Mouse (Mus musculus): Measurements from ENCODE around the gene Wasf2. TPM values are rescaled to one million over a fixed set of nuclear protein-coding genes. Genes with fewer than 3 reads are reported as not detected.
A peak's percentile ranks its signal among the peaks of the same experiment; 100 is the strongest.

The Wasf2 gene
- polyA plus RNA-seq, 1 experiment from 2014 or later, result 73.7 TPM

- 94% methylated on average over 24 of the region's 24 CpGs for WGBS
- Histone ChIP-seq H3K4me1 (peaks cover 32% of the 10 kb centered on the region), H3K27ac (no peak overlapping the region), H3K36me3 (no peaks in the 10 kb centered on the region), H3K9me3 (replicated peaks) (no peaks in the 10 kb centered on the region), H3K27me3 (ENCODE audit: low read depth, poor library complexity, severe bottlenecking) (peaks cover 63% of the 10 kb centered on the region), H3K4me3 (no peak overlapping the region)
- DNase-seq (ENCODE audit: low spot score), result no peak
Measured at GRCm38 (mm10) chr4:133210023-133210787, 79.9 kb downstream of the Wasf2 start.

DNA sequence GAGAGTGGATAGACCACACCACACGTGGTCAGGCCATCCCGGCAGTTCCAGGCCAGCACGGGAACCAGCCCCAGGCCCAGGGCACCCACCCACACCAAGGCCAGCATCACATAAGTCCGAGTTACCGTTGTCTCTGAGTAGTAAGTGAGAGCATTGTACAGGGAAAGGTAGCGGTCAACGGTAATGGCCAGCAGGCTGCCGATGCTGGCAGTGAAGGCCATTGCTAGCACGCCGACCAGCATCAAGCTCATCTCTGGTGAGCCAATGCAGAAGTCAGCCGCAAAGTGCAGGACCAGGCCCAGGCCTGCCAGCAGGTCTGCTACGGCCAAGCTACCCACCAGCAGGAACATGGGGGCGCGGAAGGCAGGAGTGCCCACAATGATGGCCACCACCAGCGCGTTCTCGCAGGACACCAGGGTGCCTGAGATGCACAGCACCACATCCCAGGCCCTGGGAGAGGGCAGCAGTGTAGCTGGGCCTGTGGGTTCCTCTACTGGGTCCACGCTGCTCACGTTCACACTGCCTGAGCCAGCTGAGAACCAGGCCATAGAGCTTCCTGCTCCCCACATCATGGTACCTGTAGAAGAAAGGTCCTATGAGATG is 80.6 kb downstream of the Wasf2 start:
- DNase-seq (ENCODE audit: low spot score), result no peak
- no peaks in the 10 kb centered on the region for H3K36me3 ChIP-seq
- H3K4me1 ChIP-seq, result peaks cover 31% of the 10 kb centered on the region
- no peak overlapping the region for H3K27ac ChIP-seq
- no peak overlapping the region for H3K4me3 ChIP-seq
- WGBS, result 93% methylated on average over 19 of the region's 19 CpGs
- H3K9me3 ChIP-seq (replicated peaks), result no peaks in the 10 kb centered on the region
- H3K27me3 ChIP-seq (ENCODE audit: low read depth, poor library complexity, severe bottlenecking), result peaks cover 68% of the 10 kb centered on the region

- 2% methylated on average over 52 of the region's 52 CpGs for WGBS
- no peaks in the 10 kb centered on the region for H3K9me3 ChIP-seq (replicated peaks)
- H3K27me3 ChIP-seq (ENCODE audit: low read depth, poor library complexity, severe bottlenecking), result peaks cover 68% of the 10 kb centered on the region
- H3K4me3 ChIP-seq, result peak within 1 kb of the TSS; percentile 81
- peaks cover 31% of the 10 kb centered on the region for H3K4me1 ChIP-seq
- no peak for DNase-seq (ENCODE audit: low spot score)
- peak within 1 kb of the TSS; percentile 74 for H3K27ac ChIP-seq
- H3K36me3 ChIP-seq, result no peaks in the 10 kb centered on the region
Measured at GRCm38 (mm10) chr4:133211751-133212561, 81.7 kb downstream of the Wasf2 start, which contains the start of the genes Cd164l2 and Gpr3. Cd164l2 (plus strand) TSS chr4:133212131. Gpr3 (minus strand) TSS chr4:133212536.

DNA sequence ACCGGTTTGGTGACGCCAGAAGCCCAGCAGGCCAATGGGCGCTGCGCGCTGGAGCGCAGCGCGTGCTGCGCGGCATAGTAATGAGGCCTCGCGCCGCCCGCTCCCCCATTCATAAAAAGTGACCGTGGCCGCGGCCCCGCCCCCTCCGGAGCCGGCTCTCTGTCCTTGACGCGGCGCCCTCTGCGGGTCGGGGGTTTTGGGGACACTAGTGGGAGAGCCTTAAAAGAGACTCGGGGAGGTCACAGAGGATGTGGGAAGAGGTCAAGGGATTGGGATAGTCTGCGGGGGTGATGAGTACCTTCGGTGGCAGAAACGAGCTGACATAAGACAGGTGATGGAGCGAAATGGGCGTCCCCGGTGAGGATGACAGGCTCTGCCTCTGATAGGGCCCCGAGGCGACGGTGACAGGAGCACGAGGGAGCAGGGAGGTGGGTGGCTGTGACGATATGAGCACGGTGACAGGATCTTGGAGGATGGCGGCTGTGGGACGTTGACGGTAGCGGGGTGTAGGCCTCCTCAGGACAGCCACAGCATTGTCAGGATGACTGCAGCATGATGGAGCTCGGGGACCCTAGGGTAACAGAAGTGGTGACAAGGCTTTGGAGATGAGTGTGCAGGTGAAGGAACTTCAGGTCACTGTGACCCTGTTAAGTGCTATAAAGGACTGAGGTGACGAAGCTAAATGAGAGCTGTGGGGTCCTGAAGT is 82.4 kb downstream of the Wasf2 start:
- peak; percentile 86 for DNase-seq (ENCODE audit: low spot score)
- Histone ChIP-seq H3K27me3 (ENCODE audit: low read depth, poor library complexity, severe bottlenecking) (peaks cover 68% of the 10 kb centered on the region), H3K4me1 (peaks cover 37% of the 10 kb centered on the region), H3K4me3 (peak overlapping the region; percentile 81), H3K27ac (peak overlapping the region; percentile 74), H3K9me3 (replicated peaks) (no peaks in the 10 kb centered on the region), H3K36me3 (no peaks in the 10 kb centered on the region)
- WGBS, result 1% methylated on average over 44 of the region's 44 CpGs

GRCm38 (mm10) chr4:133213268-133213590 is 82.9 kb downstream of the Wasf2 start:
- WGBS, result 0% methylated on average over 9 of the region's 9 CpGs

GRCm38 (mm10) chr4:133213661-133214060 is 83.4 kb downstream of the Wasf2 start:
- H3K36me3 ChIP-seq, result no peaks in the 10 kb centered on the region
- peak overlapping the region; percentile 81 for H3K4me3 ChIP-seq
- 5% methylated on average over 10 of the region's 10 CpGs for WGBS
- H3K4me1 ChIP-seq, result peaks cover 40% of the 10 kb centered on the region
- H3K27ac ChIP-seq, result no peak overlapping the region
- peaks cover 62% of the 10 kb centered on the region for H3K27me3 ChIP-seq (ENCODE audit: low read depth, poor library complexity, severe bottlenecking)
- no peaks in the 10 kb centered on the region for H3K9me3 ChIP-seq (replicated peaks)
- no peak for DNase-seq (ENCODE audit: low spot score)

More at GRCm38 (mm10) chr4:133213268-133213590, 82.9 kb downstream of the Wasf2 start:
- H3K4me1 ChIP-seq, result peaks cover 40% of the 10 kb centered on the region
- H3K9me3 ChIP-seq (replicated peaks), result no peaks in the 10 kb centered on the region
- H3K27ac ChIP-seq, result no peak overlapping the region
- DNase-seq (ENCODE audit: low spot score), result no peak
- H3K36me3 ChIP-seq, result no peaks in the 10 kb centered on the region
- peak overlapping the region; percentile 81 for H3K4me3 ChIP-seq
- peaks cover 67% of the 10 kb centered on the region for H3K27me3 ChIP-seq (ENCODE audit: low read depth, poor library complexity, severe bottlenecking)

- WGBS, result 2% methylated on average over 5 of the region's 5 CpGs
- H3K4me3 ChIP-seq, result no peak overlapping the region
- peaks cover 70% of the 10 kb centered on the region for H3K27me3 ChIP-seq (ENCODE audit: low read depth, poor library complexity, severe bottlenecking)
- H3K27ac ChIP-seq, result no peak overlapping the region
- peaks cover 39% of the 10 kb centered on the region for H3K4me1 ChIP-seq
- DNase-seq (ENCODE audit: low spot score), result peak; percentile 82
- H3K36me3 ChIP-seq, result no peaks in the 10 kb centered on the region
- H3K9me3 ChIP-seq (replicated peaks), result no peaks in the 10 kb centered on the region
Measured at GRCm38 (mm10) chr4:133217641-133218040, 87.3 kb downstream of the Wasf2 start.

- Histone ChIP-seq H3K27me3 (ENCODE audit: low read depth, poor library complexity, severe bottlenecking) (peaks cover 69% of the 10 kb centered on the region), H3K9me3 (replicated peaks) (no peaks in the 10 kb centered on the region), H3K27ac (no peak overlapping the region), H3K4me1 (peaks cover 38% of the 10 kb centered on the region), H3K4me3 (no peak overlapping the region), H3K36me3 (no peaks in the 10 kb centered on the region)
- DNase-seq (ENCODE audit: low spot score), result no peak
- WGBS, result 89% methylated on average over 3 of the region's 3 CpGs
Measured at GRCm38 (mm10) chr4:133218745-133219144, 88.4 kb downstream of the Wasf2 start.

DNA sequence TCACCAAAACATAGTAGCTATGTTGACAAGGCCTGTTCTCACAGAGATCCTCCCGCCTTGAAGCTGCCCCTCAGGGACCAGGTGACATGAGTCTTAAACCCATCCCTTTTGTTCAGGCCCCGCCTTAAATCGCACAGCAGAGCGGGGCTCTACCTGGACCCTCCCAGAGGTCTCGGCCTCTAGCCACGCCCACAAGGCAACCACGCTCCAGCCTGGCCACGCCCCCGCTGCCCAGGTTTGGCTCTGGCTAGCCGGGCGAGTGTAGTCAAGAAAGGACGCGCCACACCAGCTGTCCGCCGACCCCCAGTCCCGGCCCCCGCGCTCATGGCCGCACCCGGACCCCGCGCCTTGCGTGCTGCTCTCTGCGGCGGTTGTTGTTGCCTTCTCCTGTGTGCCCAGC is 90.4 kb downstream of the Wasf2 start:
- 1% methylated on average over 25 of the region's 25 CpGs for WGBS
- peaks cover 40% of the 10 kb centered on the region for H3K4me1 ChIP-seq
- H3K27ac ChIP-seq, result peak overlapping the region; percentile 42
- peak overlapping the region; percentile 51 for H3K4me3 ChIP-seq
- no peaks in the 10 kb centered on the region for H3K9me3 ChIP-seq (replicated peaks)
- H3K36me3 ChIP-seq, result no peaks in the 10 kb centered on the region
- peaks cover 53% of the 10 kb centered on the region for H3K27me3 ChIP-seq (ENCODE audit: low read depth, poor library complexity, severe bottlenecking)
- DNase-seq (ENCODE audit: low spot score), result peak; percentile 72

DNA sequence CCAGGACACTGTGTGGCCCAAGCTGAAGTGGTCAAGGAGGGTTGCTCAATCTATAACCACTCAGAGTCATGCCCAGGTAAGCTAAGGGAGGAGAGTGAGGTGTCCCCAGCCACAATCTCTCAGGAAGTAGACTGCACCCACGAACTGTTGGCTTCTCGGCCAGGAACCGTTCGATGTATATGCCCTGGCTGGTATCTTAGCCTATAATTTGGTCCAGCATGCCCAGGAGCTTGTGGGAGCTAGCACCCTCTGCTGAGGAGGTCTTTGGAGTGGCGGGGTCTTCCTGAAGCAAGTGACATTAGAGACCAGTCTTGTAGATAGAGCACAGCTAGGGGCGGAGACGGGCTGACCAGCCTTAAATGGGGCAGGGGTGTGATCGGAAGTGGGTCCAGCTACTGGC is 91.4 kb downstream of the Wasf2 start:
- Histone ChIP-seq H3K27ac (no peak overlapping the region), H3K4me1 (peaks cover 40% of the 10 kb centered on the region), H3K4me3 (no peak overlapping the region), H3K27me3 (ENCODE audit: low read depth, poor library complexity, severe bottlenecking) (peaks cover 52% of the 10 kb centered on the region), H3K36me3 (no peaks in the 10 kb centered on the region), H3K9me3 (replicated peaks) (no peaks in the 10 kb centered on the region)
- 84% methylated on average over 8 of the region's 8 CpGs for WGBS
- DNase-seq (ENCODE audit: low spot score), result no peak

DNA sequence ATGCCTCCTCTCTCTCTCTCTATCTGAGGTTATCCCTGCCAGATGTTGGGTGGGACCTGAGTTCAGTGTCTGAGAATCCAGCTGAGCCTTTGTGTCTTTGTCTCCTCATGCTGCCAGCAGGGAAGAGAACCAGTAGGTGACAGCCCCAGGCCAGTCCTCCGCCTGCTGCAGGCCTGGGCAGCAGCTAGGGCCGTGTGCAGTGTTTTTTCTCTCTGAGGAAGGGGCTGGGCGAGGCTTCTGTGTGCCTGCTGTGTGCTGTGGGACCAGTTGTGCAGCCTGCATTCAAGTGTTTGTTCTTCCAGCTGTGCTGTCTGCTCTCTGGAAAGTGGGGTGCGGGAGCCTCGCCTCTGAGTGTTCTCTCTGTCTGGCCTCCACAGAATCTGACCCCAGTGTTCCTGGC is 93.6 kb downstream of the Wasf2 start:
- DNase-seq (ENCODE audit: low spot score), result no peak
- H3K27ac ChIP-seq, result peak overlapping the region; percentile 64
- H3K4me3 ChIP-seq, result no peak overlapping the region
- H3K27me3 ChIP-seq (ENCODE audit: low read depth, poor library complexity, severe bottlenecking), result peaks cover 51% of the 10 kb centered on the region
- H3K36me3 ChIP-seq, result no peaks in the 10 kb centered on the region
- 57% methylated on average over 5 of the region's 5 CpGs for WGBS
- peaks cover 35% of the 10 kb centered on the region for H3K4me1 ChIP-seq
- no peaks in the 10 kb centered on the region for H3K9me3 ChIP-seq (replicated peaks)

GRCm38 (mm10) chr4:133226073-133226472 is 95.8 kb downstream of the Wasf2 start:
- Histone ChIP-seq H3K27ac (no peak overlapping the region), H3K4me1 (peaks cover 40% of the 10 kb centered on the region), H3K27me3 (ENCODE audit: low read depth, poor library complexity, severe bottlenecking) (peaks cover 29% of the 10 kb centered on the region), H3K36me3 (no peaks in the 10 kb centered on the region), H3K4me3 (no peak overlapping the region), H3K9me3 (replicated peaks) (no peaks in the 10 kb centered on the region)
- DNase-seq (ENCODE audit: low spot score), result no peak
- 77% methylated on average over 10 of the region's 10 CpGs for WGBS

Measured in limb, embryonic 10.5 days (tissue).